Mouse (Mus musculus): ENCODE measurements around the gene Ppp4r2. TPM values are rescaled to one million over a fixed set of nuclear protein-coding genes. Genes with fewer than 3 reads are reported as not detected.

The Ppp4r2 gene
- total and polyA plus RNA-seq, 3 experiments: 80.1 to 111 (median 94.4) TPM

- no peak overlapping the region for H3K4me3 ChIP-seq (ENCODE audit: low read depth, low read length)
- TF ChIP-seq GATA2 (IDR thresholded peaks at IDR 0.05; ENCODE audit: borderline replicate concordance, low read depth, low read length): no peak
- no peak for TF ChIP-seq GATA1 (IDR thresholded peaks at IDR 0.05; ENCODE audit: borderline replicate concordance, low read length)
- no peak for TF ChIP-seq CTCF (IDR thresholded peaks at IDR 0.05; ENCODE audit: low read depth, low read length)
- TF ChIP-seq TAL1 (conservative IDR thresholded peaks at IDR 0.05; ENCODE audit: low read depth, low read length): no peak
- TF ChIP-seq POLR2AphosphoS5 (IDR thresholded peaks at IDR 0.05; ENCODE audit: insufficient replicate concordance, low read depth, low read length): no peak
- no peaks in the 10 kb centered on the region for H3K4me1 ChIP-seq (ENCODE audit: insufficient read depth, low read depth, low read length)
- DNase-seq (ENCODE audit: low spot score): no peak
- peaks cover 8% of the 10 kb centered on the region for H3K27me3 ChIP-seq (ENCODE audit: insufficient read depth, low read length)
- H3K9me3 ChIP-seq (replicated peaks): no peaks in the 10 kb centered on the region
- no peaks in the 10 kb centered on the region for H3K36me3 ChIP-seq (replicated peaks)
- no peak for ATAC-seq (ENCODE audit: extremely low read depth, insufficient number of reproducible peaks, low FRiP score, poor library complexity, severe bottlenecking)
These were observed 8.9 kb upstream of the Ppp4r2 start for GRCm38 (mm10) chr6:100824381-100824965.

- Histone ChIP-seq H3K27me3 (ENCODE audit: insufficient read depth, low read length) (peaks cover 12% of the 10 kb centered on the region), H3K36me3 (replicated peaks) (no peaks in the 10 kb centered on the region), H3K4me1 (ENCODE audit: insufficient read depth, low read depth, low read length) (no peaks in the 10 kb centered on the region), H3K9me3 (replicated peaks) (no peaks in the 10 kb centered on the region), H3K4me3 (ENCODE audit: low read depth, low read length) (no peak overlapping the region)
- DNase-seq (ENCODE audit: low spot score) (no peak), ATAC-seq (ENCODE audit: extremely low read depth, insufficient number of reproducible peaks, low FRiP score, poor library complexity, severe bottlenecking) (no peak)
- TF ChIP-seq CTCF (IDR thresholded peaks at IDR 0.05; ENCODE audit: low read depth, low read length) (no peak), GATA2 (IDR thresholded peaks at IDR 0.05; ENCODE audit: borderline replicate concordance, low read depth, low read length) (no peak), GATA1 (IDR thresholded peaks at IDR 0.05; ENCODE audit: borderline replicate concordance, low read length) (no peak), TAL1 (conservative IDR thresholded peaks at IDR 0.05; ENCODE audit: low read depth, low read length) (no peak), POLR2AphosphoS5 (IDR thresholded peaks at IDR 0.05; ENCODE audit: insufficient replicate concordance, low read depth, low read length) (no peak)
These were observed 7.4 kb upstream of the Ppp4r2 start for GRCm38 (mm10) chr6:100826046-100826445.

GRCm38 (mm10) chr6:100828565-100828964 lies 4.9 kb upstream of the Ppp4r2 start:
- no peaks in the 10 kb centered on the region for H3K36me3 ChIP-seq (replicated peaks)
- H3K4me1 ChIP-seq (ENCODE audit: insufficient read depth, low read depth, low read length): peaks cover 8% of the 10 kb centered on the region
- H3K27me3 ChIP-seq (ENCODE audit: insufficient read depth, low read length): peaks cover 13% of the 10 kb centered on the region
- H3K4me3 ChIP-seq (ENCODE audit: low read depth, low read length): no peak overlapping the region
- no peak for ATAC-seq (ENCODE audit: extremely low read depth, insufficient number of reproducible peaks, low FRiP score, poor library complexity, severe bottlenecking)
- no peak for TF ChIP-seq POLR2AphosphoS5 (IDR thresholded peaks at IDR 0.05; ENCODE audit: insufficient replicate concordance, low read depth, low read length)
- no peak for TF ChIP-seq GATA1 (IDR thresholded peaks at IDR 0.05; ENCODE audit: borderline replicate concordance, low read length)
- no peak for TF ChIP-seq TAL1 (conservative IDR thresholded peaks at IDR 0.05; ENCODE audit: low read depth, low read length)
- TF ChIP-seq CTCF (IDR thresholded peaks at IDR 0.05; ENCODE audit: low read depth, low read length): no peak
- no peak for TF ChIP-seq GATA2 (IDR thresholded peaks at IDR 0.05; ENCODE audit: borderline replicate concordance, low read depth, low read length)
- no peaks in the 10 kb centered on the region for H3K9me3 ChIP-seq (replicated peaks)
- no peak for DNase-seq (ENCODE audit: low spot score)

- TF ChIP-seq TAL1 (conservative IDR thresholded peaks at IDR 0.05; ENCODE audit: low read depth, low read length): no peak
- no peak for TF ChIP-seq CTCF (IDR thresholded peaks at IDR 0.05; ENCODE audit: low read depth, low read length)
- TF ChIP-seq GATA2 (IDR thresholded peaks at IDR 0.05; ENCODE audit: borderline replicate concordance, low read depth, low read length): no peak
- TF ChIP-seq POLR2AphosphoS5 (IDR thresholded peaks at IDR 0.05; ENCODE audit: insufficient replicate concordance, low read depth, low read length): no peak
- TF ChIP-seq GATA1 (IDR thresholded peaks at IDR 0.05; ENCODE audit: borderline replicate concordance, low read length): no peak
- no peak for ATAC-seq (ENCODE audit: extremely low read depth, insufficient number of reproducible peaks, low FRiP score, poor library complexity, severe bottlenecking)
- DNase-seq (ENCODE audit: low spot score): no peak
- Histone ChIP-seq H3K36me3 (replicated peaks) (peaks cover 2% of the 10 kb centered on the region), H3K9me3 (replicated peaks) (no peaks in the 10 kb centered on the region), H3K4me1 (ENCODE audit: insufficient read depth, low read depth, low read length) (peaks cover 10% of the 10 kb centered on the region), H3K4me3 (ENCODE audit: low read depth, low read length) (no peak overlapping the region), H3K27me3 (ENCODE audit: insufficient read depth, low read length) (0 out of 2 replicates have a peak, but pooled peaks cover 9% of the 10 kb centered on the region)
These were observed 3.7 kb upstream of the Ppp4r2 start for GRCm38 (mm10) chr6:100829770-100830169.

GRCm38 (mm10) chr6:100831188-100831587 lies 2.2 kb upstream of the Ppp4r2 start:
- Histone ChIP-seq H3K4me3 (ENCODE audit: low read depth, low read length) (no peak overlapping the region), H3K36me3 (replicated peaks) (peaks cover 12% of the 10 kb centered on the region), H3K27me3 (ENCODE audit: insufficient read depth, low read length) (0 out of 2 replicates have a peak, but pooled peaks cover 9% of the 10 kb centered on the region), H3K4me1 (ENCODE audit: insufficient read depth, low read depth, low read length) (peaks cover 19% of the 10 kb centered on the region), H3K9me3 (replicated peaks) (no peaks in the 10 kb centered on the region)
- TF ChIP-seq POLR2AphosphoS5 (IDR thresholded peaks at IDR 0.05; ENCODE audit: insufficient replicate concordance, low read depth, low read length) (no peak), GATA1 (IDR thresholded peaks at IDR 0.05; ENCODE audit: borderline replicate concordance, low read length) (no peak), GATA2 (IDR thresholded peaks at IDR 0.05; ENCODE audit: borderline replicate concordance, low read depth, low read length) (no peak), TAL1 (conservative IDR thresholded peaks at IDR 0.05; ENCODE audit: low read depth, low read length) (no peak), CTCF (IDR thresholded peaks at IDR 0.05; ENCODE audit: low read depth, low read length) (no peak)
- ATAC-seq (ENCODE audit: extremely low read depth, insufficient number of reproducible peaks, low FRiP score, poor library complexity, severe bottlenecking) (no peak), DNase-seq (ENCODE audit: low spot score) (no peak)

GRCm38 (mm10) chr6:100831751-100832150 lies 1.7 kb upstream of the Ppp4r2 start:
- Histone ChIP-seq H3K9me3 (replicated peaks) (no peaks in the 10 kb centered on the region), H3K4me1 (ENCODE audit: insufficient read depth, low read depth, low read length) (peaks cover 22% of the 10 kb centered on the region), H3K27me3 (ENCODE audit: insufficient read depth, low read length) (0 out of 2 replicates have a peak, but pooled peaks cover 9% of the 10 kb centered on the region), H3K4me3 (ENCODE audit: low read depth, low read length) (no peak overlapping the region), H3K36me3 (replicated peaks) (peaks cover 18% of the 10 kb centered on the region)
- ATAC-seq (ENCODE audit: extremely low read depth, insufficient number of reproducible peaks, low FRiP score, poor library complexity, severe bottlenecking): no peak
- TF ChIP-seq GATA2 (IDR thresholded peaks at IDR 0.05; ENCODE audit: borderline replicate concordance, low read depth, low read length): no peak
- no peak for DNase-seq (ENCODE audit: low spot score)

All from G1E (cell line).